Mouse (Mus musculus) heart, embryonic 14.5 days (tissue): Measurements from ENCODE around the gene Nanos2. TPM values are rescaled to one million over a fixed set of nuclear protein-coding genes. Genes with fewer than 3 reads are reported as not detected.

Source experiments
- ATAC-seq: fragments of 200-750 bp; cut with Nextera tagmentation; 2 replicates; pipeline ENCODE4 v1.8.0; 2017; ENCODE audit warnings: low read depth, moderate TSS enrichment; ENCODE audit not compliant: insufficient number of reproducible peaks, insufficient read depth, low FRiP score
- H3K27ac ChIP-seq, 2 experiments: fragments of 200-500 bp in 1 of 2; fragments of 300-500 bp in 1 of 2; sonication (generic) in 1 of 2; replicated peaks in 1 of 2; 2 replicates each; pipeline ENCODE4 v1.5.1; 2012 to 2014; ENCODE audit warnings: low read depth in 2 of 2, low read length in 2 of 2, control low read depth in 1 of 2, mild to moderate bottlenecking in 1 of 2, mixed read lengths in 1 of 2; ENCODE audit not compliant: control insufficient read depth in 1 of 2, insufficient read depth in 1 of 2
- H3K27me3 ChIP-seq: fragments of 300-500 bp; sonication (generic); 2 replicates; pipeline ENCODE4 v1.6.1; 2014; ENCODE audit warnings: mild to moderate bottlenecking, low read length, control low read depth; ENCODE audit not compliant: control insufficient read depth, insufficient read depth
- H3K36me3 ChIP-seq: fragments of 300-500 bp; sonication (generic); 2 replicates; pipeline ENCODE4 v1.6.1; 2014; ENCODE audit warnings: mild to moderate bottlenecking, control low read depth, low read length, mixed read lengths; ENCODE audit not compliant: control insufficient read depth, insufficient read depth
- H3K4me1 ChIP-seq, 2 experiments: fragments of 200-500 bp in 1 of 2; fragments of 300-500 bp in 1 of 2; sonication (generic) in 1 of 2; 2 replicates each; pipeline ENCODE4 v1.6.1; 2012 to 2014; ENCODE audit warnings: low read length in 2 of 2, control low read depth in 1 of 2, mixed read lengths in 1 of 2; ENCODE audit not compliant: control insufficient read depth in 2 of 2, insufficient read depth in 2 of 2
- H3K4me2 ChIP-seq: fragments of 300-500 bp; sonication (generic); 2 replicates; pipeline ENCODE4 v1.6.1; 2014; ENCODE audit warnings: mild to moderate bottlenecking, low read length
- H3K4me3 ChIP-seq, 2 experiments: fragments of 200-500 bp in 1 of 2; fragments of 300-500 bp in 1 of 2; sonication (generic) in 1 of 2; 2 replicates each; pipeline ENCODE4 v1.5.1; 2012 to 2014; ENCODE audit warnings: low read length in 2 of 2, mild to moderate bottlenecking in 2 of 2, control low read depth in 1 of 2, low read depth in 1 of 2, moderate library complexity in 1 of 2; ENCODE audit not compliant: control insufficient read depth in 1 of 2, insufficient read depth in 1 of 2
- H3K9ac ChIP-seq: fragments of 300-500 bp; sonication (generic); 2 replicates; pipeline ENCODE4 v1.6.1; 2014; ENCODE audit warnings: mild to moderate bottlenecking, low read length
- H3K9me3 ChIP-seq: fragments of 300-500 bp; sonication (generic); 2 replicates; pipeline ENCODE4 v1.6.1; 2016; ENCODE audit warnings: low read length, control low read depth; ENCODE audit not compliant: control insufficient read depth
- WGBS: fragments of 180-500 bp; shearing (Covaris S2); extraction: QIAGEN DNeasy Blood & Tissue Kit; methylation state at CpG from one replicate; pipeline ENCODE4 v1.1.7; 2014; 5-methylcytosine and 5-hydroxymethylcytosine counted together
- polyA plus RNA-seq: library from polyadenylated mRNA; unstranded; fragments of >200 nt; fragmentation: Nextera tagmentation; extraction: Ambion mirVana; gene quantifications from 2 replicates; pipeline ENCODE4 v1.2.1, GENCODE M21; 2014

Gene Nanos2
- polyA plus RNA-seq, 1 experiment from 2014 or later: not detected

DNA sequence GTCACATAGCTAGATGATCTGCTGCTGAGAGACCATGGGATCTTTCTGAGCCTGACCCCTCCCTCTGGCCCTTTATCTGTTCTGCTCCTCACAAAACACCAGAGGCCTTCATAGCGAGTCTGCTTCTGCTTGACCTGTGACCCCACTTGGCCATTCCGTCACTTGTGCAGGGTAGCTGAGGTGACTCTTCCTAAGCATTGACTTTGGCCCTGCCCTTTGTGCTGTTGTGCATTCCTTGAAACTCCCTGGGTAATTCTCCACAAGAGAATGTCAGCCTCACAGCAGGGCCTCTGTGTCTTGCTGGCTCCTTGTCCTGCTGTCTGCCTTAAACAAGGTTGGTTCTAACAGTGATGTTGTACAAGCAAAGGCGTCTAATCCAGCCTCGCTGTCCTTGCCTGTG, 44.4 kb downstream of the Nanos2 start:
- peaks cover 79% of the 10 kb centered on the region for H3K36me3 ChIP-seq
- 69% methylated on average over 4 of the region's 4 CpGs for WGBS

More for the DNA sequence above, 44.4 kb downstream of the Nanos2 start:
- Histone ChIP-seq H3K27ac (no peak overlapping the region), H3K4me3 (no peak overlapping the region), H3K4me2 (no peak overlapping the region), H3K9me3 (no peaks in the 10 kb centered on the region), H3K27me3 (no peaks in the 10 kb centered on the region), H3K4me1 (no peaks in the 10 kb centered on the region), H3K9ac (no peak overlapping the region)
- ATAC-seq: no peak

Other genes starting within 250 kb of the Nanos2 start
- gene Psg19, start 188.9 kb upstream of the Nanos2 start, polyA plus RNA-seq: not detected in 2 replicates
- gene Psg17, start 165.8 kb upstream of the Nanos2 start, polyA plus RNA-seq: not detected in 2 replicates
- 0.16 and 0.46 TPM in 2 replicates for gene Mill2, start 147.4 kb upstream of the Nanos2 start, polyA plus RNA-seq
- gene Pglyrp1, start 116.1 kb upstream of the Nanos2 start, polyA plus RNA-seq: 0.93 and 1.8 TPM in 2 replicates
- gene Ccdc61, start 77.0 kb upstream of the Nanos2 start, polyA plus RNA-seq: 12.2 and 14.3 TPM in 2 replicates
- 0.57 and 0.88 TPM in 2 replicates for gene Nova2, start 61.5 kb upstream of the Nanos2 start, polyA plus RNA-seq
- gene Mypop, start 3.8 kb downstream of the Nanos2 start, polyA plus RNA-seq: 1.3 and 1.6 TPM in 2 replicates
- 14.8 and 17.8 TPM in 2 replicates for gene Irf2bp1, start 16.6 kb downstream of the Nanos2 start, polyA plus RNA-seq
- gene Foxa3, start 36.1 kb downstream of the Nanos2 start, polyA plus RNA-seq: not detected in 2 replicates
- gene Sympk, start 37.0 kb downstream of the Nanos2 start, polyA plus RNA-seq: 15.8 and 16.3 TPM in 2 replicates
- gene Rsph6a, start 67.3 kb downstream of the Nanos2 start, polyA plus RNA-seq: not detected in 2 replicates
- gene Dmwd, start 88.8 kb downstream of the Nanos2 start, polyA plus RNA-seq: 19.6 and 20.4 TPM in 2 replicates
- 31.1 and 36.0 TPM in 2 replicates for gene Dmpk, start 96.4 kb downstream of the Nanos2 start, polyA plus RNA-seq
- gene Six5, start 107.2 kb downstream of the Nanos2 start, polyA plus RNA-seq: 7.3 and 8.3 TPM in 2 replicates
- gene Gm4969, start 131.0 kb downstream of the Nanos2 start, polyA plus RNA-seq: 1.2 TPM in 2 replicates
- gene Fbxo46, start 132.5 kb downstream of the Nanos2 start, polyA plus RNA-seq: 5.5 and 5.6 TPM in 2 replicates
- 7.0 and 7.8 TPM in 2 replicates for gene Qpctl, start 161.9 kb downstream of the Nanos2 start, polyA plus RNA-seq
- 104 and 111 TPM in 2 replicates for gene Snrpd2, start 162.3 kb downstream of the Nanos2 start, polyA plus RNA-seq
- 51.5 and 52.6 TPM in 2 replicates for gene Gipr, start 178.7 kb downstream of the Nanos2 start, polyA plus RNA-seq
- gene Eml2, start 189.0 kb downstream of the Nanos2 start, polyA plus RNA-seq: 8.3 and 9.5 TPM in 2 replicates
- gene Gpr4, start 225.1 kb downstream of the Nanos2 start, polyA plus RNA-seq: 1.6 and 1.9 TPM in 2 replicates
- 36.5 and 38.6 TPM in 2 replicates for gene Opa3, start 240.9 kb downstream of the Nanos2 start, polyA plus RNA-seq